Mouse (Mus musculus) mouse trophoblast stem cell (cell line): ENCODE measurements around the gene Xrcc3.

Experiments used
- in situ Hi-C, 2 experiments: fragments of 300-500 bp; cut with MseI, MboI; formaldehyde crosslinking; loops; 2 replicates in 1 of 2; 3 replicates in 1 of 2; pipeline ENCODE4 v1.15.1; 2025

Xrcc3 gene

DNA sequence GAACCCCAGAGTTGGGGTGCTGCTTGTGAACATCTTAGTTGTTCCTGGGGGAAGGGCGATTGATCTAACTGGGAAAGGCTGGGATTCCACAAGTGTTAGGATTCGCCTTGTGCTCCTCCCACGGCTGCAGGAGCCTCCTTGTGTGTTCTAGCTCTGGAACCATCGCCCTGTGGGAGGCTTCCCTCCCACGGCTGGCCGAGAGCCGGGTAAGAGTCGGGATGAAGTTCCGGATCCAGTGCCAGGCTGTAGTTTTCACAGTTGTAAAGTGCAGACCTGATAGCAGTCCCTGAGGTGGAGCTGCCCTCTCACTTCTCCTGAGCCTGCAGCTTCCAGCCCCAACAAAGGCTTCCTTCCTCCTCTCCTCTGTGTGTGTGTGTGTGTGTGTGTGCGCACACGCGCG, 2.9 kb upstream of the Xrcc3 start:
- in situ Hi-C loops: no loop called here

GRCm38 (mm10) chr12:111814769-111815762, 1.4 kb upstream of the Xrcc3 start:
- in situ Hi-C loops: no loop called here

GRCm38 (mm10) chr12:111813111-111813765, 435 bp downstream of the Xrcc3 start:
- in situ Hi-C loops: no loop called here

GRCm38 (mm10) chr12:111812611-111813010, 1.1 kb downstream of the Xrcc3 start:
- in situ Hi-C loops: no loop called here

DNA sequence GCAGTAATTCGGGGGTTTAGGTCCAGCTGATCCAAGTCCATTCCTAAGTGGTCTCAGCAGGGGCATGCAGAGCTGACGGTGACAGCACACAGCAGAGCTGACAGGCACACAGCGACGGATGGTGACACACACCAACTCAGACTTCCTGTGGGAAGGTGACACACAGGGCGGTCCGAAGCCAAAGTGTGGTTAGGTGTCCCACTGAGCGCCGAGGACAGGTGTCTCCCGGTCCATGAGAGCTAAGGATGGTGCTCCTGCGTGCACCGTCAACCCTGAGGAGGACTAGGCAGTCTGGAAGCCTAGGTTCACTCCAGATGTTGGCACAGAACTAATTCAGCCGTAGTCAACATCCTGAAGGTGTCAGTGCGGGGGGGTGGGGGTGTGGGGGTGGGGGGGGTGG, 1.6 kb downstream of the Xrcc3 start:
- in situ Hi-C loops: no loop called here

GRCm38 (mm10) chr12:111809762-111810161, 3.9 kb downstream of the Xrcc3 start:
- in situ Hi-C loops: no loop called here

GRCm38 (mm10) chr12:111808775-111809174, 4.9 kb downstream of the Xrcc3 start:
- in situ Hi-C loops: no loop called here

GRCm38 (mm10) chr12:111803538-111803937, 10.1 kb downstream of the Xrcc3 start:
- in situ Hi-C loops: no loop called here

DNA sequence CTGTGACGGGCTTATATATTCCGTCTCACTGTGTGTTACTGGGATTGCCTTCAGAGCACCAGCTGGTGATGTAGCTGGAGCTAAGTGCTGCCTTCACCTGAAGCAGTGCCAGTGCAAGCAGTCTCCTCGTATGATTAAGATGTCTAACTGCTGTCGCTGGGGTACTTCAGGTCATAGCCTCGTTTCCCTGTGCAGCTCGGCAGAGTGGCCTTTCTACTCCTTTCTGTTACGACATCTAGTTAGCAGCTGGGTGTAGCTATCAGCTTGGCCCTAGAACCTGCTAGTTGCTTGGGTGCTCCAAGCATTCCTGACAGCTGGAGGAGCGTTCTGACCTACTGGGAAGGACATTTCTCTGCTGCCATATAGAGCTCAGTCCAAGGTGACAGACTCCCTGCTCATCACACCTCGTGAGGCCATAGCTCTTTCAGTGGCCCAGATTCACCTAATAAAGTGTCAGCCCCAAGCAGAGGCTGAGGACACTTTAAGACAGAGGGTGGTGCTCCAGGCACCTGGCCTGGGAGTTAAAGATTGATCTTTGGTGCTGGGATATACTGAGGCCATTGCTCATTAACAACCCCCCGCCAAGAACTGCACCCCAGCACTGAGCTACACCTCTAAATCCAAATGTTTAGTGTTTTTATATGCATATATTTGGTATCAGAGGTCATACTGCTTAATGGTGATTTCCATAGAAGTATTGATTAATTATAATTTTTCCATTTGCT, 13.1 kb downstream of the Xrcc3 start:
- in situ Hi-C loops: no loop called here

DNA sequence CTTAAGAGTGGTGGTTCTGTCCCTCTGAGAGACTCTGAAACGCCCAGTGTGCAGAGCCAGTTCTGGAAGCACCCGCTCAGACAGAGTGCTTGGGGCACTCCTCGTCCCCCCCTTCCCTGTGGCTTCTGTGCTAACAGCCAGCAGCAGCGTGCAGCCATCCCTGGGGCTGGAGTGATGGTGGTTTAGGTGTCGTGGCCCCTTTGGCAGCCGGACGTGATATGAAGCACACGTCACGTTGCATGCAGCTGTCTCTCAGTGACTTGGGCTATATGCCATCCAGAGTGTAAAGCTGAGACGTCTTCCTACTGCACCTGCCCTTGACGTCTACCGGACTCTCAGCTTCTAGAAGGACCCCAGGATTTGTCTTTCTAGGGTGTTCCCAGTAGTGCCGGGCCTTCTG, 15.2 kb downstream of the Xrcc3 start:
- in situ Hi-C loops: no loop called here

- in situ Hi-C loops: no loop called here
Measured at GRCm38 (mm10) chr12:111797251-111797650, 16.4 kb downstream of the Xrcc3 start.

DNA sequence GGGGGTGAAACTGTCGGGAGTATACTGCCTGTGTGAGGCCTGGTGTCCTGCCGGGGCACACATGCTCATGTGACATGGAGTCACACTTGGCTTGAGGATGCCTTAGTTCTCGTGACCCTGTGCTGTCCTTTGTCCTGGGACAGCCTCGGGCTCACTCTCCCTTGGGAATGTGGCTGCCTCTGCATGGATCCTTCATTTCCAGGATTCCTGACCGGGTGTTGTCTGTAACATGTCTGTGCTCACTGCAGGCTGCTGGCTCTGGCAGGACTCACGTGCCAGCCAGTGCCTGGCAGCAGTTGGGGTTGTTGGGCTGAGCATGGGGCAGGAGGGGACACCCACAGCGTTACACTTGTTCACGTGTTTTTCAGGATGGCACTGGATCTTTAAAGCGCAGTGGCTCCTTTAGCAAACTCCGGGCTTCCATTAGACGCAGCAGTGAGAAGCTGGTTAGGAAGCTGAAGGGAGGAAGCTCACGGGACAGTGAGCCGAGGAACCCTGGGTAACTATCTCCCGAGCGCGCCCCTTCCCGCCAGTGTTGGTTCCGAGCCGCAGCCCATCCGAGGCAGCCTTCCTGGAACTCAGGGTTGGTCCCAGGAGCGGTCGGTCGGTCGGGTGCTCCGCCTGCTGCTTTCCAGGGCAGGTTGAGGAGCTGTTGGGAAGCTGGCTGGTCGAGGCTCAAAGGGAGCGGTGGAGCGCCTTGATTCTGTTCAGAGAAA, 18.3 kb downstream of the Xrcc3 start:
- in situ Hi-C loops: no loop called here

DNA sequence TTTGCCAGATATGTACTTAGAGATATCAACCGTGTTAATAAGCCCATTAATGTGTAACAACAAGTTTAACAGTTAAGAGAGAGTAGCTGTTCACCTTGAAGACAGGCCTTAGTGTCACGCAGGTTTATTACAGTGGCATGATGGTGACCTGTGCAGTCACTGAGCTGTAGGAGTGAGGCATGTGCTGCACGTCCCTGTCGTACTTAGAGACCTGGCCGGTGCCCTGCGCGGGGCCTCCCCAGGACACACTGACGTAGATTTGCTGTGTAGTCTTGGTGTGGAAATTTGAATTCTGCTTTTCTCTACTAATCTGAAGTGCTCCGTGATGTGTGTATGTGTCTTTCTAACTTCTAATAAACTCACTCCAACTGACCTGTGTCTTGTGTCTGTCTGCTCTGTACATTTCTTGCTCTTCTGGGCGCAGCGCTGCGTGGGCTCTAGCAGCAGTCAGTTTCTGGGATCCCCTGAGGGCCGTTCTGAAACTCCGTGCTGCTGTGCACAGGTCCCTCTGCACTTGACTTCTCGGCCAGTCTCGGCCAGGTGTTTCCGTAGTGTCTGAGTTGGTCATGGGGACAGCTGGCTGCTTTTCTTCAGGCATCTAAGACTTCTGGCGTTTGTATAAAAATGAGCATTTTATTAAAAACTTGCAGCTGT, 19.0 kb downstream of the Xrcc3 start:
- in situ Hi-C loops: no loop called here

- in situ Hi-C loops: no loop called here
Measured at GRCm38 (mm10) chr12:111794102-111794501, 19.6 kb downstream of the Xrcc3 start.

DNA sequence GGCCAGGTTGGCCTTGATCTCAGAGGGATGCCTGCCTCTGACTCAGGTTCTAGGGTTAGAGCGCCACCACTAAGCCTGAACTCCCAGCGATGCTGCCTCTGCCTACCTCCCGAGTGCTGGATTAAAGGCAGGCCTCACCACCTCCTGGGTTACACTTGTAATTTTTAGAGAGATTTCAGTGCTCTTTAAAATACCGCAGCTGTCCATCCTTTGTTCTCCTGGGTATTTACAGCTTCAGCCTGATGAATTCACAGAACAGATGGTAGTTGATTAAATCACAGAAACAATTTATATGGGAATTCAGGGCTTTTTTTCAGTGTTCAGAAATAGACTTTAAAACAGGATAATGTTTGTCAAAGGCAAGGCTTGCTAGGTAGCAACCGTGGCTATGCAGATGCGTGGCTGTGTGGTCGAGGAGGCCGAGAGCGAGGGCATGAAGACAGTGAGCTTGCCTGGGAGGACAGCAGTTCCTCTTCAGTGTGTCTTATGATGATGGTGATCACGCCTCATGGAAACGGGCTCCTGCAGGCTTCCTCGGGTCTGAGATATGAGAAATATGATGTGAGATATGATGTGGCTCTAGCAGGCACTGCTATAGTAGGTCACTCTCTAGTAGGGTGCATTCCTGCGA, 22.1 kb downstream of the Xrcc3 start:
- in situ Hi-C loops: no loop called here

- in situ Hi-C loops: no loop called here
Measured at GRCm38 (mm10) chr12:111790631-111791030, 23.0 kb downstream of the Xrcc3 start.

DNA sequence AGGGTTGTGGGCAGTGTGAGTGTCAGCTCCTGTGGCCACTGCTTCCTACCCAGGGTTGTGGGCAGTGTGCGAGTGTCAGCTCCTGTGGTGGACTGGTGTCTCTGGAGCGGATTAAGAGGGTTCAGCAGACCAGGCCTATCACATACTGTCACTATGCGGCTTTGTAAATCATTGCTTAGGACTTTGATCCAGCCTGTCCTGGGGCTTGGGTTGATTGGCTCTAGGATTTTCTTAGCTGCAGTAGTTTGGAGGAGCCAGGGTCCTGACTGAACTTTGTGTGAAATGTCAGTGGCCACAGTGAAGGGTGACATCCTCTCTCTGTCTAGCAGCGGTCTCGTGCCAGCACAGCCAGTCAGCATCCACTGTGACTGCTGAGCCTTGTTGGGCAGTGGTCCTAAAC, 23.6 kb downstream of the Xrcc3 start:
- in situ Hi-C loops: no loop called here

GRCm38 (mm10) chr12:111787015-111787414, 26.7 kb downstream of the Xrcc3 start:
- in situ Hi-C loops: no loop called here

DNA sequence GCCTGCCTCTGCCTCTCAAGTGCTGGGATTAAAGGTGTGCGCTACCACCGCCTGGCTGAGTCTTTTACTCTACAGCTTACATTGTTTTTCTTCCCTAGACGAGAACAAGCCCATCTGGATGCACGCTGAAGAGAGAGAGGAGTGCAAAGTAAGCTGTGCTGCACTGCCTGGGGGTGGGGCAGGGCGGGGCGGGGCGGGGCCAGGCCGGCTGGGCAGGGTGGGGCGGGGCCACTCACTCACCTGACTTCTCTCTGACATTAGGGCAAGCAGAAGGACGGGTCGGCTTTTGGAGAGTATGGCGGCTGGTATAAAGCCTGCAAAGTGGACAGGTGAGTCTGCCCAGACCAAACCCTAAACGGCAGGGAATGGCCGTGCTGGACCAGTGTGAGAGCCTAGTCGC, 28.5 kb downstream of the Xrcc3 start:
- in situ Hi-C loops: no loop called here

DNA sequence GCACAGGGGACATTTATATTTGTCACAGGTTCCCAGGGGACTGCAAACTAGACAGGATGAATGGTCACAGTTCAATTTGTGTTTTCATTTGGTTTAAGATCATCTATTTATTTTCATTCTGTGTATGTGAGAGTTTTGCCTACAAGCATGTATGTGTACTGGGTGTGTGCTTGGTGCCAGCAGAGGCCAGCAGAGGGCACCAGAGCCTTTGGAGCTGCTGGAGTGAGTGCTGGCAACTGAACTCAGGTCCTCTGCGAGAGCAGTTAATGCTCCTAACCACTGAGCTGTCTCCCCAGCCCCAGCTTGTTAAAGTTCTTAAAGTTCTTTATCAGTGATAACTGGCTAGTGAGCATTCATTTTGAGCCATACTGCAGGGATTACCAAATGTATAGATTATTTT, 34.1 kb downstream of the Xrcc3 start:
- in situ Hi-C loops: no loop called here

DNA sequence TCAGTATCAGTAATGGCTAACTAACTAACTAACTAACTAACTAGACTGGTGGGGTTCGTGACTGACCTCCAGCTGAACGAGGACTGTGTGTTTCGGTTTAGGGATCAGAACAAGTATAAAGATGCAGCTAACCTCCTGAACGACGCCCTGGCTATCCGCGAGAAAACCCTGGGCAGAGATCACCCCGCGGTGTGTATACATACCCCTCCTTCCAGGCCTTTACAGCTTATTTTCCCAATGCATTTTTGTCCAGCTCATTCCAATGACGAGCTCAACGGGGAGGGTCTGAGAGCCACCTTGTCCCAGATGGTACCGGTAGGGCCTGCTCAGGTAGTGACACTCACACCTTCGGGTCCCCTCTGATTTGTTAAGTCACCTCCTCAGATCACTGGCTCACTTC, 35.8 kb downstream of the Xrcc3 start:
- in situ Hi-C loops: no loop called here
